In genomic region chr14:25420987-25421386, GRCm38 (mm10) we compare ENCODE assay signal across 8 mouse cellular contexts. TPM values are rescaled to one million over a fixed set of nuclear protein-coding genes. Genes with fewer than 3 reads are reported as not detected.
DNase-seq lines count a peak whose midpoint lies in the region; ATAC-seq and TF ChIP-seq lines count a peak whose summit lies in the region.

No protein-coding gene starts in this region.

- no peak overlapping the region for H3K4me2 ChIP-seq in heart, embryonic 15.5 days

- H3K27ac ChIP-seq in heart, embryonic 15.5 days, result peak overlapping the region; percentile 74

- H3K9me3 ChIP-seq in heart, embryonic 15.5 days (replicated peaks), result no peaks in the 10 kb centered on the region

- TF ChIP-seq POLR2A in brain, embryonic 14.5 days (IDR thresholded peaks at IDR 0.05; ENCODE audit: borderline replicate concordance, extremely low read depth, insufficient read depth, insufficient read length, poor library complexity, severe bottlenecking), result no peak

- peak; percentile 34 to 44 for DNase-seq in heart, adult 18-20 months
- DNase-seq in heart, postnatal 25 days (ENCODE audit: low spot score), result no peak
- DNase-seq in brain, embryonic 14.5 days (ENCODE audit: low read depth), result peak; percentile 65
- DNase-seq in kidney, postnatal 25 days, result peak; percentile 66 to 82
- no peak for DNase-seq in frontal cortex, postnatal 14 days (ENCODE audit: low spot score in 2 of 2)
- no peak for DNase-seq in left cerebral cortex, postnatal 25 days (ENCODE audit: low spot score in 2 of 2)
- no peak for DNase-seq in layer of hippocampus, adult 9-11 months

- ATAC-seq in heart, embryonic 15.5 days (replicated peaks; ENCODE audit: insufficient number of reproducible peaks, insufficient read depth, low FRiP score, low read depth), result peak; percentile 29; the same call in 1 of the 2 replicates

- no peak overlapping the region for H3K4me3 ChIP-seq in heart, embryonic 15.5 days

- H3K9ac ChIP-seq in heart, embryonic 15.5 days, result 0 out of 2 replicates have a peak overlapping the region, but pooled peaks have one; percentile 21

- WGBS in heart, embryonic 15.5 days, result 83% methylated on average over 1 of the region's 1 CpGs

- intact Hi-C loops in heart, postnatal 25 days (cut with DNase I), result no loop called here
- intact Hi-C loops in left cerebral cortex, postnatal 25 days (cut with DNase I), result no loop called here

- TF ChIP-seq CTCF in brain, embryonic 14.5 days (IDR thresholded peaks at IDR 0.05; ENCODE audit: borderline replicate concordance, extremely low read depth, insufficient read depth, insufficient read length), result no peak

- no peaks in the 10 kb centered on the region for H3K27me3 ChIP-seq in heart, embryonic 15.5 days

- H3K4me1 ChIP-seq in heart, embryonic 15.5 days (replicated peaks), result peaks cover 48% of the 10 kb centered on the region

- H3K36me3 ChIP-seq in heart, embryonic 15.5 days, result no peaks in the 10 kb centered on the region

RNA-seq across cellular contexts. Expression of gene Zmiz1, which starts 38.0 kb away (rescaled TPM):
- total RNA-seq in heart, adult 18-20 months (2021), result 10 to 100 TPM; 32.5 to 38.5 TPM
- 10 to 100 TPM; 40.2 to 49.9 TPM for total RNA-seq in heart, postnatal 25 days (2021)
- 55.4 and 141 TPM in 2 replicates for polyA plus RNA-seq in brain, embryonic 14.5 days (2012; rRNA removed)
- 22.1 and 26.2 TPM in 2 replicates for polyA plus RNA-seq in heart, embryonic 15.5 days (2015; fragmentation: Nextera tagmentation; extraction: Ambion mirVana)
- 10 to 100 TPM; 85.1 to 95.2 TPM for total RNA-seq in left cerebral cortex, postnatal 25 days (2021)

Comparison
In these comparisons a context has a peak if more than half of its experiments do, and no peak if none do; other contexts are left out.
1. DNase-seq: peak in heart, adult 18-20 months (2 of 2), brain, embryonic 14.5 days (single experiment) and kidney, postnatal 25 days (2 of 2); none in heart, postnatal 25 days (single experiment), frontal cortex, postnatal 14 days (0 of 2), left cerebral cortex, postnatal 25 days (0 of 2) and layer of hippocampus, adult 9-11 months (single experiment).